Mouse (Mus musculus): ENCODE measurements around the gene Adipor2. TPM values are rescaled to one million over a fixed set of nuclear protein-coding genes. Genes with fewer than 3 reads are reported as not detected.

Gene Adipor2
- polyA plus RNA-seq, 1 experiment from 2014 or later: 25.2 TPM

GRCm38 (mm10) chr6:119418392-119419251, 1.1 kb upstream of the Adipor2 start:
- Histone ChIP-seq H3K9ac (no peak overlapping the region), H3K4me2 (no peak overlapping the region), H3K36me3 (no peaks in the 10 kb centered on the region), H3K9me3 (no peaks in the 10 kb centered on the region), H3K4me3 (no peak overlapping the region), H3K27ac (replicated peaks) (peak overlapping the region; percentile 82), H3K27me3 (replicated peaks) (no peaks in the 10 kb centered on the region), H3K4me1 (peaks cover 32% of the 10 kb centered on the region)
- no peak for ATAC-seq (ENCODE audit: extremely low read depth, insufficient number of reproducible peaks, low FRiP score, low TSS enrichment)
- WGBS: 42% methylated on average over 7 of the region's 7 CpGs

- Histone ChIP-seq H3K36me3 (no peaks in the 10 kb centered on the region), H3K4me2 (no peak overlapping the region), H3K4me3 (no peak overlapping the region), H3K4me1 (peaks cover 32% of the 10 kb centered on the region), H3K27ac (replicated peaks) (peak overlapping the region; percentile 82), H3K9ac (no peak overlapping the region), H3K9me3 (no peaks in the 10 kb centered on the region), H3K27me3 (replicated peaks) (no peaks in the 10 kb centered on the region)
- ATAC-seq (ENCODE audit: extremely low read depth, insufficient number of reproducible peaks, low FRiP score, low TSS enrichment): no peak
- 67% methylated on average over 7 of the region's 7 CpGs for WGBS
These were observed 317 bp upstream of the Adipor2 start for GRCm38 (mm10) chr6:119417821-119418220.

GRCm38 (mm10) chr6:119416643-119417042, 861 bp downstream of the Adipor2 start:
- Histone ChIP-seq H3K27ac (replicated peaks) (no peak overlapping the region), H3K4me2 (peak overlapping the region; percentile 60), H3K36me3 (no peaks in the 10 kb centered on the region), H3K27me3 (replicated peaks) (no peaks in the 10 kb centered on the region), H3K9me3 (no peaks in the 10 kb centered on the region), H3K4me3 (0 out of 2 replicates have a peak overlapping the region, but pooled peaks have one; percentile 31), H3K4me1 (peaks cover 32% of the 10 kb centered on the region), H3K9ac (no peak overlapping the region)
- WGBS: 68% methylated on average over 6 of the region's 6 CpGs
- no peak for ATAC-seq (ENCODE audit: extremely low read depth, insufficient number of reproducible peaks, low FRiP score, low TSS enrichment)

GRCm38 (mm10) chr6:119414262-119415043, 3.1 kb downstream of the Adipor2 start:
- H3K36me3 ChIP-seq: no peaks in the 10 kb centered on the region
- no peak overlapping the region for H3K4me3 ChIP-seq
- H3K4me2 ChIP-seq: no peak overlapping the region
- 79% methylated on average over 15 of the region's 15 CpGs for WGBS
- H3K27me3 ChIP-seq (replicated peaks): no peaks in the 10 kb centered on the region
- no peaks in the 10 kb centered on the region for H3K9me3 ChIP-seq
- peaks cover 34% of the 10 kb centered on the region for H3K4me1 ChIP-seq
- H3K27ac ChIP-seq (replicated peaks): no peak overlapping the region
- no peak overlapping the region for H3K9ac ChIP-seq
- no peak for ATAC-seq (ENCODE audit: extremely low read depth, insufficient number of reproducible peaks, low FRiP score, low TSS enrichment)

GRCm38 (mm10) chr6:119412588-119412987, 4.9 kb downstream of the Adipor2 start:
- Histone ChIP-seq H3K27me3 (replicated peaks) (no peaks in the 10 kb centered on the region), H3K4me1 (peaks cover 28% of the 10 kb centered on the region), H3K27ac (replicated peaks) (no peak overlapping the region), H3K36me3 (no peaks in the 10 kb centered on the region), H3K9me3 (no peaks in the 10 kb centered on the region), H3K4me2 (no peak overlapping the region), H3K9ac (no peak overlapping the region), H3K4me3 (no peak overlapping the region)
- 62% methylated on average over 4 of the region's 4 CpGs for WGBS
- no peak for ATAC-seq (ENCODE audit: extremely low read depth, insufficient number of reproducible peaks, low FRiP score, low TSS enrichment)

- no peak for ATAC-seq (ENCODE audit: extremely low read depth, insufficient number of reproducible peaks, low FRiP score, low TSS enrichment)
- no peak overlapping the region for H3K27ac ChIP-seq (replicated peaks)
- 68% methylated on average over 3 of the region's 3 CpGs for WGBS
- no peak overlapping the region for H3K4me2 ChIP-seq
- no peak overlapping the region for H3K4me3 ChIP-seq
- H3K36me3 ChIP-seq: no peaks in the 10 kb centered on the region
- H3K9me3 ChIP-seq: no peaks in the 10 kb centered on the region
- no peak overlapping the region for H3K9ac ChIP-seq
- no peaks in the 10 kb centered on the region for H3K27me3 ChIP-seq (replicated peaks)
- H3K4me1 ChIP-seq: peaks cover 23% of the 10 kb centered on the region
These were observed 6.0 kb downstream of the Adipor2 start for GRCm38 (mm10) chr6:119411511-119411910.

GRCm38 (mm10) chr6:119409766-119410165, 7.7 kb downstream of the Adipor2 start:
- no peaks in the 10 kb centered on the region for H3K9me3 ChIP-seq
- H3K9ac ChIP-seq: no peak overlapping the region
- H3K27ac ChIP-seq (replicated peaks): peak overlapping the region; percentile 65
- H3K4me1 ChIP-seq: peaks cover 23% of the 10 kb centered on the region
- 17% methylated on average over 1 of the region's 1 CpGs for WGBS
- no peak for ATAC-seq (ENCODE audit: extremely low read depth, insufficient number of reproducible peaks, low FRiP score, low TSS enrichment)
- no peak overlapping the region for H3K4me3 ChIP-seq
- H3K27me3 ChIP-seq (replicated peaks): no peaks in the 10 kb centered on the region
- H3K36me3 ChIP-seq: no peaks in the 10 kb centered on the region
- H3K4me2 ChIP-seq: no peak overlapping the region

- H3K9me3 ChIP-seq: no peaks in the 10 kb centered on the region
- peaks cover 23% of the 10 kb centered on the region for H3K4me1 ChIP-seq
- no peak for ATAC-seq (ENCODE audit: extremely low read depth, insufficient number of reproducible peaks, low FRiP score, low TSS enrichment)
- no peak overlapping the region for H3K9ac ChIP-seq
- H3K27me3 ChIP-seq (replicated peaks): no peaks in the 10 kb centered on the region
- no peak overlapping the region for H3K4me3 ChIP-seq
- WGBS: 72% methylated on average over 9 of the region's 9 CpGs
- no peak overlapping the region for H3K4me2 ChIP-seq
- no peaks in the 10 kb centered on the region for H3K36me3 ChIP-seq
- H3K27ac ChIP-seq (replicated peaks): no peak overlapping the region
These were observed 8.9 kb downstream of the Adipor2 start for GRCm38 (mm10) chr6:119408582-119408981.

- Histone ChIP-seq H3K4me3 (no peak overlapping the region), H3K27ac (replicated peaks) (no peak overlapping the region), H3K9me3 (no peaks in the 10 kb centered on the region), H3K36me3 (no peaks in the 10 kb centered on the region), H3K4me2 (no peak overlapping the region), H3K27me3 (replicated peaks) (no peaks in the 10 kb centered on the region), H3K9ac (no peak overlapping the region), H3K4me1 (peaks cover 23% of the 10 kb centered on the region)
- 63% methylated on average over 6 of the region's 6 CpGs for WGBS
- no peak for ATAC-seq (ENCODE audit: extremely low read depth, insufficient number of reproducible peaks, low FRiP score, low TSS enrichment)
These were observed 9.7 kb downstream of the Adipor2 start for GRCm38 (mm10) chr6:119407818-119408217.

- Histone ChIP-seq H3K27me3 (replicated peaks) (no peaks in the 10 kb centered on the region), H3K36me3 (no peaks in the 10 kb centered on the region)
These were observed 11.0 kb downstream of the Adipor2 start for GRCm38 (mm10) chr6:119406528-119406927.

GRCm38 (mm10) chr6:119405310-119405709, 12.2 kb downstream of the Adipor2 start:
- Histone ChIP-seq H3K36me3 (no peaks in the 10 kb centered on the region), H3K27ac (replicated peaks) (no peak overlapping the region), H3K27me3 (replicated peaks) (no peaks in the 10 kb centered on the region), H3K4me2 (no peak overlapping the region), H3K4me1 (peaks cover 19% of the 10 kb centered on the region), H3K9me3 (no peaks in the 10 kb centered on the region), H3K4me3 (no peak overlapping the region), H3K9ac (no peak overlapping the region)
- 81% methylated on average over 7 of the region's 7 CpGs for WGBS
- ATAC-seq (ENCODE audit: extremely low read depth, insufficient number of reproducible peaks, low FRiP score, low TSS enrichment): no peak

More at GRCm38 (mm10) chr6:119406528-119406927, 11.0 kb downstream of the Adipor2 start:
- 80% methylated on average over 8 of the region's 8 CpGs for WGBS
- Histone ChIP-seq H3K9ac (no peak overlapping the region), H3K27ac (replicated peaks) (no peak overlapping the region), H3K4me1 (peaks cover 23% of the 10 kb centered on the region), H3K9me3 (no peaks in the 10 kb centered on the region), H3K4me2 (no peak overlapping the region), H3K4me3 (no peak overlapping the region)
- no peak for ATAC-seq (ENCODE audit: extremely low read depth, insufficient number of reproducible peaks, low FRiP score, low TSS enrichment)

Data from heart, embryonic 13.5 days (tissue).